Mouse (Mus musculus): ENCODE data around the gene Sertad3.

Sertad3 gene

GRCm38 (mm10) chr7:27467648-27468047, 5.9 kb upstream of the Sertad3 start:
- no peak for DNase-seq (ENCODE audit: extremely low read depth, low read depth)

- no peak for DNase-seq (ENCODE audit: extremely low read depth, low read depth)
These were observed 2.0 kb upstream of the Sertad3 start for GRCm38 (mm10) chr7:27471390-27472120.

DNA sequence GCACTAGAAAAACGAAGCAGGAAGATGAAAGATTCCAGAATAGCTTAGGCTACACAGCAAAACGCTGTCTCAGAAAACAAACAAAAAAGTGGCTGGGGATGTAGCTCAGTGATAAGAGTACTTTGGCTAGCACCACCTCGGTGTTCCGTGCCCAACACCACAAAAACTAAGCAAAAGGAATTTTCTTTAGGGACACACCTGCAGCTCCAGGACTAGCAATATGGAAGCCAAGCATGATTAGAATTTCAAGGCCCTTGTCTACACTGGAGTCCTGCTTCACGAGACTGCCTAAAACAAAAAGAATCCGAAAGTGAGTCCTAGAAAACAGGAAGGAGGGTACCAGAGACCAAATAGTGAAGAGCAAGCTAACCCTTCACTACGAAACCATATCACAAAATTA, 972 bp upstream of the Sertad3 start:
- peak; percentile 43 for DNase-seq (ENCODE audit: extremely low read depth, low read depth)

- peak; percentile 37 for DNase-seq (ENCODE audit: extremely low read depth, low read depth)
These were observed 394 bp downstream of the Sertad3 start for GRCm38 (mm10) chr7:27473835-27474489.

GRCm38 (mm10) chr7:27474490-27474954, 954 bp downstream of the Sertad3 start:
- DNase-seq (ENCODE audit: extremely low read depth, low read depth), result peak; percentile 98

DNA sequence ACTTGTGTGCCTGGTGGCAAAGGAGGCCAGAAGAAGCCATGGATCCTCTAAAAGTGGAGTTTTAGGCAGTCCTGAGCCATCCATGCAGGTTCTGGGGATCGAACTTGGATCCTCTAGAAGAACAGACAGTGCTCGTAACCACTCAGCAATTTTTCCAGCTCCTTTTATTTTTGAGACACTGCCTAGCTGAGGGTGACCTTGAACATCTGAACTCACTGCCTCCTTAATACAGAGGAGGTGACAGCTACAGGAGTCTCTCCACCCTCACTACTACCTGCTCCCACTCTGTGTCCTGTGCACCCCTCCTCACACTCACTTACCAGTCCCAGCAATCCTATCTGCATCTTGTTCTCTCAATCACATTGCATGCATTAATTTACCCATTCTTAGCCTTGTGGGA, 2.0 kb downstream of the Sertad3 start:
- DNase-seq (ENCODE audit: extremely low read depth, low read depth), result no peak

DNA sequence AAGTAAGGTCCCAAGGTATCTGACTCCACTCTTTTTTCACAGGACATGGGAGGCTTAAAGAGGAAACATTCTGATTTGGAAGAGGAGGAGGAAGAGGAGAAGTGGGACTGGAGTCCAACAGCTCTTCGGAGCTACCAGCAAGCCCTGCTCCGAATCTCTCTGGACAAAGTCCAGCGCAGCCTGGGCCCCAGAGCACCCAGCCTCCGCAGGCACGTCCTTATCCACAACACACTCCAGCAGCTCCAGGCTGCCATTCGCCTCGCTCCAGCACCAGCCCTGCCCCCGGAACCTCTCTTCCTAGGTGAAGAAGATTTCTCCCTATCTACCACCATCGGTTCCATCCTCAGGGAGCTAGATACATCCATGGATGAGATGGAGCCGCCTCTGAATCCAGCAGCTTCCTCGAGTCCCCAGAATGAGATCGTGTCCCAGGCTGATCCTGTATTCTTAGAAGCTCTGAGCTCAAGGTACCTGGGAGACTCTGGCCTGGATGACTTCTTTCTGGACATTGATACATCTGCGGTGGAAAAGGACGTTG, 2.6 kb downstream of the Sertad3 start:
- DNase-seq (ENCODE audit: extremely low read depth, low read depth), result no peak

GRCm38 (mm10) chr7:27478561-27478960, 5.0 kb downstream of the Sertad3 start:
- no peak for DNase-seq (ENCODE audit: extremely low read depth, low read depth)

- no peak for DNase-seq (ENCODE audit: extremely low read depth, low read depth)
These were observed 6.2 kb downstream of the Sertad3 start for GRCm38 (mm10) chr7:27479750-27480149.

DNA sequence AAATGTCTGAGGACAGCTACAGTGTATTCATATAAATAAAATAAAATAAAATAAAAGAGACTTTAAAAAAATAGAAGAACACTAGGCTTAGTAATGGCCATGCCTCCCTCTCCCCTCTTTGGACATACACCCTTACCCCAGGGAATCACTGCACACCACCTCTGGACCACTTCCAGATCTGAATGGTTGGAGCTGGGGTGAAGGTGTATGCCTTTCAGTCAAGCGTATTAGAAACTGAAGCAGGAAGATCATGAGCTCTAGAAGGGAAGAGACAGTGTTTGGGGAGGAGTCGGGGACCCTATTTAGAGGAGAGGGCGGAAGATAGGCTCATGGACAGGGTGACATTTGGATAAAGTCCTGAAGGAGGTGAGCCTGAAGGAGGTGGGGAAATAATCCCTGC, 6.9 kb downstream of the Sertad3 start:
- no peak for DNase-seq (ENCODE audit: extremely low read depth, low read depth)

GRCm38 (mm10) chr7:27480927-27481626, 7.5 kb downstream of the Sertad3 start:
- DNase-seq (ENCODE audit: extremely low read depth, low read depth), result no peak

DNA sequence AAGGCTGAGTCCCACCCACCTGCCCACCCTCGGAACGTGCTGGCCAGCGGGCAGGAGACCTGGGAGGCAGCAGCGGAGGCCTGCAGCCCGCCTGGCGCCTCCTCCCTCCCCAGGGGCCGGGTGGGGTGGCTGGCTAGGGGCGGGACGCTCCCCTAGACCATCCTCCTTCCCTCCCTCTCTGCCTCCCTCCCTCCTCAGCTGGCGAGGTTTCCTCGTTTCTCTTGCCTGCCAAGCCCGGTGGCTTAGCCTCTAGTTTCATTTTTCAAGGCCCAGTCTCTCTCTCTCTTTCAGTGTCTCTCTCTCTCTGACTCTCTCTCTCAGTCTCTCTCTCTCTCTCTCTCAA, 8.0 kb downstream of the Sertad3 start:
- DNase-seq (ENCODE audit: extremely low read depth, low read depth), result peak; percentile 78

GRCm38 (mm10) chr7:27483860-27484259, 10.3 kb downstream of the Sertad3 start:
- DNase-seq (ENCODE audit: extremely low read depth, low read depth), result no peak

GRCm38 (mm10) chr7:27486102-27486769, 12.7 kb downstream of the Sertad3 start:
- DNase-seq (ENCODE audit: extremely low read depth, low read depth), result peak; percentile 77

DNA sequence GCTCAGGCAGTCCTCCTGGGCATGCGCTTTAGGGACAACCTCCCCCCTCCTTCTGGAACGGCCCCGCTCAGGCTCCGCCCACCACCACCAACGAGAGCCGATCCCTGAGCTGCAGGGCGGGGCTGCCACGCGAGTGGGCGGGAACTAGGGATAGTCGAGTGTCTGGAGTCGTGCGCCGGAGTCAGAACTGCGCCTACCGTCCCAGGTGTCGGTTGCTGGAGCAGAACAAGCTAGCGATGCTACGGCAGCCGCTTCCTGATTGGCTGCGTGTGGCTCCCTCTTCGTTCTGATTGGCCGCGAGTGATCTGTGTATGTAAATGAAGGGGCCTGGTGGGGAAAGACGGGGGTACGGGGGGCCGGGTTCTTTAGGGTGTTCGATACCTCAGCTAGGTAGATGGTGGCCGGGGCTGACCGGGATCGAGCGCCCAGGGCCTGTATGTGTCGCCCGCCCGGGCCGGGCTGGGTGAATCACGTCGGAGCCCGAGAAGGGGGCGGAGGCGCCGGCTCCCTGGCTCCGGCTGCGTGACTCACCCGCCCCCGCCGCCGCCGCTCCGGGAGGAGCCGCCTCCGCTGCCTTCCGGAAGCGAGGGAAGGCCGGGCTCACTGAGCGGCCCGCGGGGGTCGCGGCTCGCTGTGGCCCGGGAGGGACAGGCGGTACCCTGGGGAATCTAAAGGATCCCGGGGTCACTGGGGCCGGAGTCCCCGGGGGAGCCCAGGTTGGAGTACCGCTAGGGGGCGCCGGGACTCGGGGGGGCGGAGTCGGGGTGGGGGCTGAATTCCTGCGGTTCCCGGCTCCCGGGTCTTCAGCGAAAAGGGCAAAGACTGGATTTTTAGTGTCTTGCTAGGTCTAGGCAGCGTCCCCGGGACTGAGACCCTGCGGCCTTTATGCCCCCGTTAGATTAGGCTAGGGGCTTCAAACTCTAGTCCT, 13.5 kb downstream of the Sertad3 start, which contains the start of gene Sertad1:
Gene Sertad1 (plus strand): TSS at position 141 of the 928 bp plus-strand sequence.
- peak; percentile 96 for DNase-seq (ENCODE audit: extremely low read depth, low read depth)

GRCm38 (mm10) chr7:27487740-27488268, 14.2 kb downstream of the Sertad3 start:
- no peak for DNase-seq (ENCODE audit: extremely low read depth, low read depth)

DNA sequence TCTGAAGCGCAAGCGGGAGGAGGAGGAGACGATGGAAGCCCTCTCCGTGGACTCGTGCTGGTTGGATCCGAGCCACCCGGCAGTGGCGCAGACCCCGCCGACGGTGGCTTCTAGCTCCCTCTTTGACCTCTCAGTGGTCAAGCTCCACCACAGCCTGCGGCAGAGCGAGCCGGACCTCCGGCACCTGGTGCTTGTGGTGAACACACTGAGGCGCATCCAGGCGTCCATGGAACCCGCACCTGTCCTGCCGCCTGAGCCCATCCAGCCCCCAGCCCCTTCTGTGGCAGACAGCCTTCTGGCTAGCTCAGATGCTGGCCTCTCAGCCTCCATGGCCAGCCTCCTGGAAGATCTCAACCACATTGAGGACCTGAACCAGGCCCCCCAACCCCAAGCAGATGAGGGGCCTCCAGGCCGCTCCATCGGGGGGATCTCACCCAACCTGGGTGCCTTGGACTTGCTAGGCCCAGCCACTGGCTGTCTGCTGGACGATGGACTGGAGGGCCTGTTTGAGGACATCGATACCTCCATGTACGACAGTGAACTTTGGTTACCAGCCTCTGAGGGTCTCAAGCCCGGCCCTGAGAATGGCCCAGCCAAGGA, 15.8 kb downstream of the Sertad3 start:
- DNase-seq (ENCODE audit: extremely low read depth, low read depth), result no peak

DNA sequence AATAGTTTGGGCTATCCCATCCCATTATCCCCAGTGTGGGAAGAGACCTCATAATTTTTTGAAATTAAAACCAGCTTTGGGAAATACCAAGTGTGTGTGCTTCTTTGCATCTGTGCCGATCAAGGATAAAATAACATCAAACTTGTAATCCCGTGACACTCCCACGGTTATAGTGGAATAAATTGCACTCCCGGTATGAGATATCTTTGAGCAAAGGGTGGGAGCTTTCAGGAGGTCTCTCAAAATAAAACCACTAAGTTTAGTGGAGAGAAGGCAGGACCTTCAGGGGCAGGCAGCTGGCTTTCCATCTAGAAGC, 16.6 kb downstream of the Sertad3 start:
- DNase-seq (ENCODE audit: extremely low read depth, low read depth), result no peak

DNA sequence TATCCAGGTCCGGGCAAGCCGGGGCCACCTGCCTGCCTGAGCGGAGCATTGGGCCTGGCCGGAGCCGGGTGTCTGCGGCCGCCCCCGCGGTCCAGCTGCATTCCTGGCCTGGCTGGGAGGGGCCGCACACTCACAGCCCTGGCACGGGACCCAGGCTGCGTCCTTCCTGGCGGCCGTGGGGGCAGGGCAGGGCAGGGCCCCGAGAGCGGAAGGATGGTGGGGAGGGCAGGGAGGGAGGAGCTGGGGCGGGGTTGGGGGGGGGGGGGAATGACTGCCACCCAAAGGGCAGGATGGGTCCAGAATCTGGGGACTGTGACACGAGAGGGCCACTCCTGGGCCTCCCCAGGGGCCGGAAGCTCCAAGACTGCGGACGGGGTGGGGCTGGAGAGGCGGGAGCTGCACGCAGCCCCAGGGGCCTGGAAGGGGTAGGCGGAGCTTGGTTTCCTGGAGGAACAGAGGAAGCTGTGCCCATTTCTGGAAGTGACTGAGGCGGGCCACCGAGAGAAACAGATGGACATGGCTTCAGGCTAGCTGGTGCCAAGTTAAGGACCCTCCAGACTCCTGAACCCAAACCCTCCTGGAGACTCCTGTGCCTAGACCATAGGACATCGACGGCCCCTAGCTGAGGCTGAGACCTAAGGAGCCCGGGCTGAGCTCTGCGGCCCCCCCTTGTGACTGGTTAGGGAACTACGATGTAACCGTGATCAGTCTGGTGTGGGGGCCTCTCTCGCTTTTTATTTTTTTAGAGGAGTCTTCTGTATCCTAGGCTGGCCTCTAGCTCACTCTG, 17.2 kb downstream of the Sertad3 start:
- peak; percentile 80 for DNase-seq (ENCODE audit: extremely low read depth, low read depth)

Data from MEL-GATA-1-ER (cell line).